ENCODE assay signal across 18 mouse cellular contexts in the genomic region with DNA sequence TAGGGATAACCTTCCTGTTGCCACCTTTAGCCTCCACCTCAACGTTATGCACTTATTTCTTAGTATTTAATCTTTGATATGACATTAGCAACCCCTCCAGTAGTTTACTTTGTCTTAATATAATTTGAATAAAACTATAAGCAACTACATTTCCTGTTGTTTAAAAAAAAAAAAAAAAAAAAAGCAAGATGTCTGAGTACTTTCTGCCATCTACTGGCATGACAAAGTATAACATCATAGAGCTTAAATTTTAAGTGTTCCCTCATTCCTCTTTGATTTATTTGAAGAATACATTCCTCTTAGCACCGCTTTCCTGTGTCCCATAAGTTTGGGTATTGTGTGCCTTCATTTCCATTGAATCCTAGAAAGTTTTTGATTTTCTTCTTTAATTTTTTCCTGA. TPM values are rescaled to one million over a fixed set of nuclear protein-coding genes. Genes with fewer than 3 reads are reported as not detected.
DNase-seq lines count a peak whose midpoint lies in the region; ATAC-seq and TF ChIP-seq lines count a peak whose summit lies in the region.
"Had no signal": no experiment of that assay in that cellular context is flagged by ENCODE, and none has a peak within 500 bp of the region (broad histone marks: within the 10 kb centered on the region; RNA-seq: fewer than 3 reads in every experiment).

No protein-coding gene starts in this region.

- H3K27me3 ChIP-seq in embryonic facial prominence, embryonic 11.5 days (ENCODE audit: control insufficient read depth, insufficient read depth, low read length): no peaks in the 10 kb centered on the region
- no peaks in the 10 kb centered on the region for H3K27me3 ChIP-seq in embryonic facial prominence, embryonic 10.5 days (replicated peaks; ENCODE audit: low read depth, poor library complexity, severe bottlenecking)
- H3K27me3 ChIP-seq: liver, embryonic 15.5 days; midbrain, embryonic 15.5 days had no signal

- TF ChIP-seq CTCF in left cerebral cortex, adult 2 months (IDR thresholded peaks at IDR 0.05): peak; percentile 62

- H3K36me3 ChIP-seq in embryonic facial prominence, embryonic 11.5 days (replicated peaks; ENCODE audit: control insufficient read depth, insufficient read depth, low read depth, low read length): no peaks in the 10 kb centered on the region
- H3K36me3 ChIP-seq in embryonic facial prominence, embryonic 10.5 days (replicated peaks): no peaks in the 10 kb centered on the region
- no peaks in the 10 kb centered on the region for H3K36me3 ChIP-seq in ES-E14 (ENCODE audit: control insufficient read depth, insufficient read depth, low read length, poor library complexity, severe bottlenecking)
- H3K36me3 ChIP-seq: liver, embryonic 15.5 days; midbrain, embryonic 15.5 days had no signal

- no peak overlapping the region for H3K27ac ChIP-seq in embryonic facial prominence, embryonic 11.5 days (replicated peaks; ENCODE audit: low read depth, low read length)
- no peak overlapping the region for H3K27ac ChIP-seq in embryonic facial prominence, embryonic 10.5 days (replicated peaks)
- H3K27ac ChIP-seq in left cerebral cortex, adult 2 months: no peak overlapping the region
- no peak overlapping the region for H3K27ac ChIP-seq in ES-E14 (ENCODE audit: insufficient read depth, low read depth, low read length, poor library complexity, severe bottlenecking)
- H3K27ac ChIP-seq: liver, embryonic 15.5 days; midbrain, embryonic 15.5 days had no signal

- peak; percentile 33 for DNase-seq in embryonic facial prominence, embryonic 11.5 days (ENCODE audit: low spot score)
- DNase-seq in embryonic facial prominence, embryonic 10.5 days (ENCODE audit: low spot score): no peak
- no peak for DNase-seq in left cerebral cortex, adult 2 months (ENCODE audit: extremely low spot score in 1 of 2, low spot score in 2 of 2)
- DNase-seq in left cerebral cortex, postnatal 10 days (ENCODE audit: extremely low spot score in 1 of 2, low spot score in 2 of 2): no peak
- no peak for DNase-seq in ES-E14 (ENCODE audit: low read depth, low spot score)
- no peak for DNase-seq in kidney, adult 18-20 months
- no peak for DNase-seq in spleen, postnatal 10 days (ENCODE audit: low spot score in 2 of 2)
- DNase-seq: adrenal gland, postnatal 36 days; cerebellum, adult 9-11 months; gastrocnemius, postnatal 14 days had no signal

- H3K9ac ChIP-seq in embryonic facial prominence, embryonic 11.5 days (replicated peaks; ENCODE audit: low read length): no peak overlapping the region
- H3K9ac ChIP-seq in ES-E14 (ENCODE audit: insufficient read depth, low read depth, low read length, poor library complexity, severe bottlenecking): no peak overlapping the region
- H3K9ac ChIP-seq: liver, embryonic 15.5 days; midbrain, embryonic 15.5 days had no signal

- no peak overlapping the region for H3K4me3 ChIP-seq in embryonic facial prominence, embryonic 11.5 days (ENCODE audit: low read depth, low read length)
- H3K4me3 ChIP-seq in embryonic facial prominence, embryonic 10.5 days: no peak overlapping the region
- H3K4me3 ChIP-seq in left cerebral cortex, adult 2 months: no peak overlapping the region
- H3K4me3 ChIP-seq in ES-E14 (ENCODE audit: insufficient read depth in 1 of 2, low read depth in 1 of 2, low read length in 2 of 2, poor library complexity in 1 of 2, severe bottlenecking in 1 of 2): no peak overlapping the region
- H3K4me3 ChIP-seq: liver, embryonic 15.5 days; midbrain, embryonic 15.5 days had no signal

- H3K4me2 ChIP-seq in embryonic facial prominence, embryonic 11.5 days (ENCODE audit: low read depth, low read length): no peak overlapping the region
- H3K4me2 ChIP-seq: liver, embryonic 15.5 days; midbrain, embryonic 15.5 days had no signal

- in situ Hi-C loops in ES-E14 (cut with MboI; ENCODE audit: low sequenced_read_pairs in 2 of 2, unreplicated experiment in 2 of 2): no loop called here

- no peak for ATAC-seq in embryonic facial prominence, embryonic 11.5 days (replicated peaks; ENCODE audit: insufficient number of reproducible peaks, low FRiP score, low TSS enrichment, low read depth)
- ATAC-seq in megakaryocyte progenitor cell, adult 5-6 weeks (replicated peaks; ENCODE audit: poor library complexity): 0 out of 2 replicates have a peak, but pooled peaks have one; percentile 44
- ATAC-seq: midbrain, embryonic 15.5 days had no signal

- WGBS in embryonic facial prominence, embryonic 11.5 days: 47% methylated on average over 2 of the region's 2 CpGs
- 45% methylated on average over 2 of the region's 2 CpGs for WGBS in embryonic facial prominence, embryonic 10.5 days

- H3K4me1 ChIP-seq in embryonic facial prominence, embryonic 11.5 days (ENCODE audit: control insufficient read depth, insufficient read depth, low read length): no peaks in the 10 kb centered on the region
- H3K4me1 ChIP-seq in embryonic facial prominence, embryonic 10.5 days: no peaks in the 10 kb centered on the region
- H3K4me1 ChIP-seq in ES-E14 (ENCODE audit: control insufficient read depth in 2 of 2, insufficient read depth in 2 of 2, low read length in 2 of 2, poor library complexity in 1 of 2): no peaks in the 10 kb centered on the region
- H3K4me1 ChIP-seq: liver, embryonic 15.5 days; midbrain, embryonic 15.5 days had no signal

- no peaks in the 10 kb centered on the region for H3K9me3 ChIP-seq in embryonic facial prominence, embryonic 11.5 days (replicated peaks; ENCODE audit: control insufficient read depth, low read length)
- no peaks in the 10 kb centered on the region for H3K9me3 ChIP-seq in embryonic facial prominence, embryonic 10.5 days
- H3K9me3 ChIP-seq in ES-E14 (ENCODE audit: control insufficient read depth, insufficient read depth, low read depth, low read length): no peaks in the 10 kb centered on the region
- H3K9me3 ChIP-seq: liver, embryonic 15.5 days; midbrain, embryonic 15.5 days had no signal

- intact Hi-C loops in left cerebral cortex, adult 2 months (cut with DNase I): no loop called here
- intact Hi-C loops in left cerebral cortex, postnatal 10 days (cut with DNase I): no loop called here

TF ChIP-seq in ES-E14, 5 proteins besides CTCF, POLR2A, EP300 and RAD21:
- TF ChIP-seq CHD2 (IDR thresholded peaks at IDR 0.05; ENCODE audit: low read depth, low read length) (no peak), HCFC1 (IDR thresholded peaks at IDR 0.05; ENCODE audit: borderline replicate concordance, insufficient read depth, low read length) (no peak), ZNF384 (IDR thresholded peaks at IDR 0.05; ENCODE audit: low read depth, low read length) (peak; percentile 97), MAFK (IDR thresholded peaks at IDR 0.05; ENCODE audit: insufficient read depth, low read depth, low read length) (no peak)
TF ChIP-seq in ES-E14: peak in this region for 1.

RNA-seq across cellular contexts. Expression of a gene that starts 2.5 kb away (rescaled TPM):
- polyA plus RNA-seq in embryonic facial prominence, embryonic 11.5 days (2014; fragmentation: Nextera tagmentation; extraction: Ambion mirVana): not detected in 2 replicates
- not detected in 2 replicates for polyA plus RNA-seq in embryonic facial prominence, embryonic 10.5 days (2016; fragmentation: Nextera tagmentation; extraction: Ambion mirVana)
- total RNA-seq in left cerebral cortex, adult 2 months (2021): not detected
- not detected for total RNA-seq in left cerebral cortex, postnatal 10 days (2021)
- not detected in 2 replicates for total RNA-seq in ES-E14 (2012; rRNA removed)
- total RNA-seq in megakaryocyte progenitor cell, adult 5-6 weeks (2015): not detected in 2 replicates
- not detected in 2 replicates for total RNA-seq in megakaryocyte progenitor cell, adult 5-6 weeks (2017)
- total RNA-seq: adrenal gland, postnatal 36 days; gastrocnemius, postnatal 14 days; layer of hippocampus, postnatal 14 days had no signal
- polyA plus RNA-seq: C2C12; heart, embryonic 16.5 days; kidney, embryonic 14.5 days; liver, embryonic 15.5 days; midbrain, embryonic 15.5 days had no signal

RNA-seq across cellular contexts. Expression of a gene that starts 47.2 kb away (rescaled TPM):
- not detected in 2 replicates for polyA plus RNA-seq in embryonic facial prominence, embryonic 11.5 days (2014; fragmentation: Nextera tagmentation; extraction: Ambion mirVana)
- polyA plus RNA-seq in embryonic facial prominence, embryonic 10.5 days (2016; fragmentation: Nextera tagmentation; extraction: Ambion mirVana): not detected in 2 replicates
- not detected for total RNA-seq in left cerebral cortex, adult 2 months (2021)
- total RNA-seq in left cerebral cortex, postnatal 10 days (2021): not detected
- total RNA-seq in ES-E14 (2012; rRNA removed): not detected in 2 replicates
- total RNA-seq in megakaryocyte progenitor cell, adult 5-6 weeks (2015): not detected in 2 replicates
- total RNA-seq in megakaryocyte progenitor cell, adult 5-6 weeks (2017): not detected in 2 replicates
- total RNA-seq: adrenal gland, postnatal 36 days; gastrocnemius, postnatal 14 days; layer of hippocampus, postnatal 14 days had no signal
- polyA plus RNA-seq: C2C12; heart, embryonic 16.5 days; kidney, embryonic 14.5 days; liver, embryonic 15.5 days; midbrain, embryonic 15.5 days; testis, adult 2 months had no signal
